Mouse (Mus musculus) cerebellum, adult 2 months (tissue): Measurements from ENCODE around the gene Ccdc162.

Experiments used
- CTCF ChIP-seq: fragments of 200-500 bp; IDR thresholded peaks from 2 replicates; pipeline ENCODE4 v1.5.1; 2011; ENCODE audit warnings: low read depth, mild to moderate bottlenecking, control low read depth, low read length, moderate library complexity, borderline replicate concordance; ENCODE audit not compliant: insufficient read depth
- POLR2A ChIP-seq: fragments of 200-500 bp; IDR thresholded peaks from 2 replicates; pipeline ENCODE4 v1.6.1; 2011; ENCODE audit warnings: low read length, control low read depth, borderline replicate concordance; ENCODE audit not compliant: insufficient read depth

DNA sequence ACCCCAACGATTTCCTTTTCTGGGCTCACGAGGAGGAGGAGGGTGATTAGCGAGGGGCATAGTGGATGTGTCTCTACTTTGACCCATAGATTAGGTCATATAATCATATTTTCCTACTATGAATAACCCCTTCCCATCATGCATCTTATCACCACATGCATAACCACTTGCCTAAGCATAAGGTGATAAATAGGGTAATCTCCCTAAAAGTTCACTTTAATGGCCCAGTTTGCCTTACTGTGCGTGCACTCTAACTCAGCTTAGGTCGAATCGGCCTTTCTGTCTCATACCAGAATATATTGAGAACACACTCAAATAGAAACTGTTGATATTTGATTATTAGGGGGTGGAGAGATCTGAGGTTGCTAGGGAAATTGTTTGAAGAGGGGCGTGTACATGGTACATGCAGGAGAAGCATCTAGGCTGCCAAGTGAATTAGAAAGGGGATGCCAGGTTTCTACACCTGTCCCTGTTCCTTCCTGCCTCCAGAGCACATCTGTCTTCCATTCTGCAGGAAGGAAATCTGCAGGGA, 171.1 kb downstream of the Ccdc162 start:
- TF ChIP-seq CTCF = no peak
- TF ChIP-seq POLR2A = no peak
